Mouse (Mus musculus) hematopoietic multipotent progenitor cell, adult 10-12 weeks (in vitro differentiated cells): Measurements from ENCODE around the gene Dmkn. TPM values are rescaled to one million over a fixed set of nuclear protein-coding genes. Genes with fewer than 3 reads are reported as not detected.

Source experiments
- polyA plus RNA-seq: library from polyadenylated mRNA; stranded (reverse); fragments of >175 nt; gene quantifications from 2 replicates; pipeline ENCODE4 v1.2.3, GENCODE M21; 2012; ENCODE audit warnings: low replicate concordance

Dmkn gene
- not detected in 2 replicates for polyA plus RNA-seq

DNA sequence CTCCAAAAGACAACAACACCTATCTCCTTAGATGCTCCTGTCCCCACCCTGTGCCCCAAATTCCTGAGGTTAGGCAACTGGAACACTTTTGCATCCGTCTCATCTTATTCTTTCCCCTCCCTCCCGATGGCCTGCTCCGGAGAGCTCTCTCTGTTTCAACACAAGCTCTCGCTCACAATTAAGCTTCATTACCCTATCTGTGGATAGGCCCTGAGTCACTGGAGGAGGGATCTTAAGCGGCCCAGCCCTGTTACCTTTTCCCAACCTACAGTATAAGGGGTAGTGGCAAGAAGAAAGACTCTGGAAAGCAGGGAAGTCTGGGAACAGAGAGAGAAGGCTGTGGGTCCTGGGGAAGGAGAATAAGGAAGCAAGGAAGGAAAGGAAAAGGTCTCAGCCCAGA, at the start of gene Dmkn:
TSS of gene Dmkn (plus strand) at position 301 of the 400 bp plus-strand sequence.

DNA sequence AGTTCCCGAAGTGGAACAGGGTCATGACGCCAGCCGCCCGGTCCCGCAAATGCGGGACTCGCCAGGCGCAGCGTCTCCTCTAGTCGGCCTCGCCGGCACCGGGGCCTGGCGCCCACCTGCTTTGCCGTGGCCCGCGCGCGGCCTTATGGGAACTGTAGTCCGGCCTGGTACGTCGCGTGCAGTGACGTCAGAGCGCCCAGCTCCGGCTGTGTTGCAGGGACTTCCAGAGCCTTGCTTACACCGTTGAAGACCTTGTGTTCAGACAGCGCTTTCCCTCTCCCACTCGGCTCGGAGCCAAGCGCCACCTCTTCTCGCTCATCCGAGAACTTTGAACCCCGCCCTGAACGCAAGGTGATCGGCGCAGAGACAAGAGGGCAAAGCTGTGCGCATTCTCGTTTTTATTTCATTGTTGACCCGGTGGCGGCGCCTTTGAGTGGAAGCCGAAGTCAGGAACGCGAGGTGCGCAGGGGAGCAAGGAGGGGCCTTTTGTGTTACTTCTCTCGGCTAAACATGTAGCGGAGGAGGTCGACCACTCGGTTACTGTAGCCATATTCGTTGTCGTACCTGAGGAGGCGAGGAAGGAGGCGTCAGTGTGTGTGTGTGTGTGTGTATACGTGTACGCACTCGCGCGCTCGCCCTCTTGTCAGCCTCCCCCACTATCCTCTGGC, 34.0 kb upstream of the Dmkn start, which contains the start of gene Tmem147:
TSS of gene Tmem147 (minus strand) at position 145 of the 668 bp plus-strand sequence.

DNA sequence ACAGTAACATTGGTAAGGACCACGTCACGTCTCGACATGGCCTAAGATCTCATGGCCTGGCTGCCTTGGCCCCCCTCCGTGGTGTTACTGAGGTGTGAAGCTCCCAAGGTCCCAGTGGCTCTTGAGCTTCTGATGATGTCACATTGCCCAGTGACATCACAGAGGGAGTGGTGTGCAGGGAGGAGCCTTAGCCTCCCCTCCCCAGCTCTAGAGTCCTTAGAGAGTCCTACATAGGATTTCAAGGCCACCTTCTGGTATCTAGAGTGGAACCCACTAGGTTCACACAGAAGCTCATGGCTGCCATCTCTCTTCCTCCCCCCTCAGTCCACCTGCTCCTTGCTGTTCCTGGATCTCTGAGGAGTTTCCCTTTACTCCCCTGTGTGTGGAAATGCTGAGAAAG, 19.9 kb upstream of the Dmkn start, which contains the start of gene Gapdhs:
TSS of gene Gapdhs (minus strand) at position 65 of the 400 bp plus-strand sequence.

DNA sequence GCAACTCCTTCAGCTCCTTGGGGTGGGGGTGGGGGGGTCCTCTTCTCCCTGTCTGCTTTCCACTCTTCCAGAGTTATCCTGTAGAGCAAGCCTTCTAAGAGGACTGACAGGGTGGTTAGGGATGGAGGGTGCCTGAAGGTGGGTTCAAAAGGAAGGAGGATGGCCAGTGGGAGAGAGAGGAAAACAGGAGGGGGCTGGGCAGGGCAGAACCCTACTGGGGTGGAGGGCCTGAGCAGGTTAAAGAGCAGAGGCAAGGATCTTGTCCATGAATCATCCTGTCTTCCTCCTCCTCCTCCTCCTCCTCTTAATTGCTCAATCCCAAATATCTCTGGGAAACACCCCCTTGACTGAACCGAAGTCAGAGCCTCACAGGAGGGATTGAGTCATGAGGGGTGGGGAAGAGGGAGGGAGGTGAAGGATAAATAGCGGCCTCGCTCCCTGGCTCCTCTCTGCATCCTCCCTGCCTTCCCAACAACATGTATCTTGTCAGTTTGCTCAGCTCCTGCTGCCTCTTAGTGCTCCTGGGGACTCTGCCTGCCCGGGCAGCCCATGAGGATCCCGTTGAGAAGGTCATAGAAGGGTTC, 12.4 kb upstream of the Dmkn start, which contains the start of gene Sbsn:
TSS of gene Sbsn (plus strand) at position 386 of the 584 bp plus-strand sequence.

GRCm38 (mm10) chr7:30787377-30788022, 23.9 kb downstream of the Dmkn start, which contains the start of gene Krtdap:
Gene Krtdap (plus strand): TSS chr7:30787896.

GRCm38 (mm10) chr7:30823675-30824074, 60.1 kb downstream of the Dmkn start, which contains the start of gene Ffar2:
Gene Ffar2 (minus strand): TSS chr7:30823775.

Other genes starting within 250 kb of the Dmkn start
- gene Arhgap33, start 228.7 kb upstream of the Dmkn start, polyA plus RNA-seq: 24.7 and 45.7 TPM in 2 replicates
- gene Hspb6, start 211.6 kb upstream of the Dmkn start, polyA plus RNA-seq: 6.3 and 7.9 TPM in 2 replicates
- gene Proser3, start 211.5 kb upstream of the Dmkn start, polyA plus RNA-seq: 15.7 and 16.7 TPM in 2 replicates
- gene Lin37, start 203.9 kb upstream of the Dmkn start, polyA plus RNA-seq: 80.4 and 94.2 TPM in 2 replicates
- gene U2af1l4, start 200.5 kb upstream of the Dmkn start, polyA plus RNA-seq: 29.9 and 73.5 TPM in 2 replicates
- gene Gm49396, start 200.4 kb upstream of the Dmkn start, polyA plus RNA-seq: 4.2 and 4.6 TPM in 2 replicates
- 47.7 and 71.1 TPM in 2 replicates for gene Psenen, start 200.1 kb upstream of the Dmkn start, polyA plus RNA-seq
- 14.3 and 26.5 TPM in 2 replicates for gene Igflr1, start 198.3 kb upstream of the Dmkn start, polyA plus RNA-seq
- 105 and 177 TPM in 2 replicates for gene Kmt2b, start 175.0 kb upstream of the Dmkn start, polyA plus RNA-seq
- 30.3 and 64.8 TPM in 2 replicates for gene Zbtb32, start 164.8 kb upstream of the Dmkn start, polyA plus RNA-seq
- gene Upk1a, start 150.9 kb upstream of the Dmkn start, polyA plus RNA-seq: 0.25 and 0.83 TPM in 2 replicates
- 31.5 and 104 TPM in 2 replicates for gene Cox6b1, start 137.6 kb upstream of the Dmkn start, polyA plus RNA-seq
- not detected in 2 replicates for gene Etv2, start 127.9 kb upstream of the Dmkn start, polyA plus RNA-seq
- 174 and 373 TPM in 2 replicates for gene Rbm42, start 113.4 kb upstream of the Dmkn start, polyA plus RNA-seq
- gene Haus5, start 98.8 kb upstream of the Dmkn start, polyA plus RNA-seq: 4.2 and 16.9 TPM in 2 replicates
- gene Pmis2, start 92.2 kb upstream of the Dmkn start, polyA plus RNA-seq: not detected in 2 replicates
- gene 2200002J24Rik, start 64.8 kb upstream of the Dmkn start, polyA plus RNA-seq: not detected in 2 replicates
- 0.21 and 0.42 TPM in 2 replicates for gene Atp4a, start 51.5 kb upstream of the Dmkn start, polyA plus RNA-seq
- gene Tmem147, start 34.2 kb upstream of the Dmkn start, polyA plus RNA-seq: 45.8 and 81.6 TPM in 2 replicates
- gene Gapdhs, start 20.1 kb upstream of the Dmkn start, polyA plus RNA-seq: 0.08 TPM in 1 of 2 replicates, not detected in the other
- 0.57 and 0.62 TPM in 2 replicates for gene Sbsn, start 12.3 kb upstream of the Dmkn start, polyA plus RNA-seq
- gene Krtdap, start 24.1 kb downstream of the Dmkn start, polyA plus RNA-seq: not detected in 2 replicates
- gene Ffar2, start 60.0 kb downstream of the Dmkn start, polyA plus RNA-seq: 14.6 and 29.3 TPM in 2 replicates
- gene Ffar3, start 92.4 kb downstream of the Dmkn start, polyA plus RNA-seq: 0.22 and 0.35 TPM in 2 replicates
- 15.4 and 23.8 TPM in 2 replicates for gene Ffar1, start 97.8 kb downstream of the Dmkn start, polyA plus RNA-seq
- gene Cd22, start 116.6 kb downstream of the Dmkn start, polyA plus RNA-seq: 64.8 and 456 TPM in 2 replicates
- 2.7 and 3.1 TPM in 2 replicates for gene Mag, start 151.1 kb downstream of the Dmkn start, polyA plus RNA-seq
- not detected in 2 replicates for gene Hamp2, start 160.9 kb downstream of the Dmkn start, polyA plus RNA-seq
- not detected in 2 replicates for gene Hamp, start 180.3 kb downstream of the Dmkn start, polyA plus RNA-seq
- gene Usf2, start 193.0 kb downstream of the Dmkn start, polyA plus RNA-seq: 151 and 188 TPM in 2 replicates
- 4.8 and 9.2 TPM in 2 replicates for gene Lsr, start 209.7 kb downstream of the Dmkn start, polyA plus RNA-seq
- 0.07 and 0.18 TPM in 2 replicates for gene Fam187b, start 210.0 kb downstream of the Dmkn start, polyA plus RNA-seq